In the genomic region with DNA sequence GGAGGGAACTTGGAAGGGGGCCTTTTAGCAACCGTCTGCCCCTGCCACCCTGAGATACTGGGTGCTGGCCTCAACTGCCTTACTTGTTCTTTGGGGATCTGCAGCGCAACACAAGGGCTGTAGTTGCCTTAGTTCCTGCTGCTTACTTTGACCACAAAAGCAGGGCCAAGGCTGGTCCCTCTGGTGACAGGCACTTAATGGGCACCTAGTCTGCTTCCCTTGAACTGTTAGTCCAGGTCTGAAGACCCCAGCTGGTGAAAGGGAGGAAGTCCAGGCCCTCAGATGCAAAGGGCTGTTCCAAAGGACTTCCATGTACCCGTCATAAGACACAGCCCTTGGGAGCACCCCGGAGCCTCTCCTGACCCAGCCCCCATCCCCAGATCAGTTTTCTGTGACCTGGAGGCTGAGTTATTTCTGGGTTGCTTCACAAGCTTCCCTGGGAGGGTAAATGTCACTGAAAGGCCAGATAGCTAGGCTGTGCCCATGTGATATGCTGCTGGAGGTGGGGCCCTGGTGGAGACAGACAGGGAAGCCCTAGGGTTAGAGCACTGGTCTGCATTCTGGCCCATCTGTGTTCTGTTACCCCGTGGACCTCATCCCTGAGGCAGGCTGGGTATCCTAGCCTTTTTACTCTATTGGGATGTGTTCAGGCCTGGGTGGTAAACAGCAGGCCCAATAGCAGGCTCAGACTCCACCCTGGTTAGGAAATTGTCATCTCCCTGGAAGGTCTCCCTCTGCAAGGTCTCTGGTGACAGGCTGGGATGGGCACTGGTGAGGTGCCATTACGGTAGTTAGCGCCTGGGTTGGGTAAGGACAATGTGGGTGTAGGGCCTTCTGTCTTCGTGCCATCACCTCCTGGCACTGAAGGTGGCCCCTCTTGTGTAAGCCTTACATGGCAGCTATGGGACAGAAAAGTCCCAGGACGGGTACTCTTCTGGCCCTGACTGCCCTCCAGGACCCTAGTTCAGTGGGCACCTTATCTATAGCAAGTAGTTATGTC, we compare ENCODE assay signal across 8 mouse cellular contexts. TPM values are rescaled to one million over a fixed set of nuclear protein-coding genes. Genes with fewer than 3 reads are reported as not detected.
DNase-seq lines count a peak whose midpoint lies in the region; ATAC-seq lines count a peak whose summit lies in the region.

No protein-coding gene starts in this region.

- H3K27ac ChIP-seq in heart, embryonic 14.5 days (replicated peaks in 1 of 2; ENCODE audit: control insufficient read depth in 1 of 2, insufficient read depth in 1 of 2, low read depth in 2 of 2, low read length in 2 of 2), result peak overlapping the region; percentile 75 to 92
- H3K27ac ChIP-seq in hindbrain, embryonic 15.5 days (replicated peaks), result no peak overlapping the region
- no peak overlapping the region for H3K27ac ChIP-seq in midbrain, embryonic 13.5 days

- peaks cover 31 to 53% of the 10 kb centered on the region in 2 experiments for H3K4me1 ChIP-seq in heart, embryonic 14.5 days (ENCODE audit: control insufficient read depth in 2 of 2, insufficient read depth in 2 of 2, low read length in 2 of 2)
- peaks cover 33% of the 10 kb centered on the region for H3K4me1 ChIP-seq in hindbrain, embryonic 15.5 days (replicated peaks)
- H3K4me1 ChIP-seq in midbrain, embryonic 13.5 days (replicated peaks), result peaks cover 36% of the 10 kb centered on the region

- H3K9ac ChIP-seq in heart, embryonic 14.5 days (ENCODE audit: low read length), result peak overlapping the region; percentile 72
- no peak overlapping the region for H3K9ac ChIP-seq in hindbrain, embryonic 15.5 days
- peak overlapping the region; percentile 63; the same call in 1 of the 2 replicates for H3K9ac ChIP-seq in midbrain, embryonic 13.5 days (replicated peaks)

- peak overlapping the region; percentile 66 for H3K4me2 ChIP-seq in heart, embryonic 14.5 days (ENCODE audit: low read length)
- H3K4me2 ChIP-seq in hindbrain, embryonic 15.5 days, result peak overlapping the region; percentile 66
- peak overlapping the region; percentile 59 for H3K4me2 ChIP-seq in midbrain, embryonic 13.5 days (replicated peaks)

- no peaks in the 10 kb centered on the region for H3K27me3 ChIP-seq in heart, embryonic 14.5 days (ENCODE audit: control insufficient read depth, insufficient read depth, low read length)
- H3K27me3 ChIP-seq in hindbrain, embryonic 15.5 days, result peaks cover 33% of the 10 kb centered on the region
- H3K27me3 ChIP-seq in midbrain, embryonic 13.5 days, result peaks cover 36% of the 10 kb centered on the region

- ATAC-seq in heart, embryonic 14.5 days (ENCODE audit: insufficient number of reproducible peaks, insufficient read depth, low FRiP score, low read depth), result no peak
- no peak for ATAC-seq in hindbrain, embryonic 15.5 days (ENCODE audit: low FRiP score, low read depth)
- ATAC-seq in midbrain, embryonic 13.5 days, result no peak

- H3K9me3 ChIP-seq in heart, embryonic 14.5 days (ENCODE audit: control insufficient read depth, low read length), result no peaks in the 10 kb centered on the region
- no peaks in the 10 kb centered on the region for H3K9me3 ChIP-seq in hindbrain, embryonic 15.5 days
- H3K9me3 ChIP-seq in midbrain, embryonic 13.5 days, result no peaks in the 10 kb centered on the region

- 58% methylated on average over 9 of the region's 9 CpGs for WGBS in heart, embryonic 14.5 days
- 85% methylated on average over 9 of the region's 9 CpGs for WGBS in hindbrain, embryonic 15.5 days
- WGBS in midbrain, embryonic 13.5 days, result 76% methylated on average over 9 of the region's 9 CpGs

- peak overlapping the region; percentile 66 to 72 for H3K4me3 ChIP-seq in heart, embryonic 14.5 days (ENCODE audit: control insufficient read depth in 1 of 2, insufficient read depth in 1 of 2, low read depth in 1 of 2, low read length in 2 of 2)
- no peak overlapping the region for H3K4me3 ChIP-seq in hindbrain, embryonic 15.5 days
- no peak overlapping the region; the same call in 1 of the 2 replicates for H3K4me3 ChIP-seq in midbrain, embryonic 13.5 days (replicated peaks)

- intact Hi-C loops in heart, postnatal 25 days (cut with DNase I), result no loop called here
- intact Hi-C loops in left cerebral cortex, postnatal 4 days (cut with DNase I), result no loop called here

- peaks cover 37% of the 10 kb centered on the region for H3K36me3 ChIP-seq in heart, embryonic 14.5 days (ENCODE audit: control insufficient read depth, insufficient read depth, low read length)
- peaks cover 6% of the 10 kb centered on the region for H3K36me3 ChIP-seq in hindbrain, embryonic 15.5 days
- H3K36me3 ChIP-seq in midbrain, embryonic 13.5 days, result peaks cover 24% of the 10 kb centered on the region

- no peak for DNase-seq in heart, postnatal 25 days (ENCODE audit: low spot score)
- peak; percentile 65 for DNase-seq in c-Kit-positive CD71-positive TER-119-positive erythroid progenitor cells, embryonic 14.5 days (ENCODE audit: low spot score)
- DNase-seq in left cerebral cortex, postnatal 4 days, result no peak
- DNase-seq in frontal cortex, adult 2 months (ENCODE audit: extremely low spot score in 1 of 2, low spot score in 1 of 2), result no peak
- no peak for DNase-seq in adrenal gland, adult 2 months

RNA-seq across cellular contexts. Expression of gene Slc16a3, which starts 3.8 kb away (rescaled TPM):
- polyA plus RNA-seq in heart, embryonic 14.5 days (2014; fragmentation: Nextera tagmentation; extraction: Ambion mirVana), result 82.5 and 111 TPM in 2 replicates
- 1 to 10 TPM in 1 of 2 experiments, under 1 TPM in 1; 0.87 to 2.1 TPM for total RNA-seq in heart, postnatal 25 days (2021)
- polyA plus RNA-seq in hindbrain, embryonic 15.5 days (2015; fragmentation: Nextera tagmentation; extraction: Ambion mirVana), result 10.4 and 10.9 TPM in 2 replicates
- polyA plus RNA-seq in midbrain, embryonic 13.5 days (2015; fragmentation: Nextera tagmentation; extraction: Ambion mirVana), result 10.1 and 14.0 TPM in 2 replicates
- 1 to 10 TPM; 1.4 to 3.6 TPM for total RNA-seq in left cerebral cortex, postnatal 4 days (2021)
- 3.2 and 3.9 TPM in 2 replicates for polyA plus RNA-seq in frontal cortex, adult 2 months (2012; rRNA removed)
- 1 to 10 TPM; 1.2 to 1.3 TPM for total RNA-seq in adrenal gland, adult 2 months (2021)
- polyA plus RNA-seq in adrenal gland, adult 2 months (2012; rRNA removed), result 1.4 and 2.5 TPM in 2 replicates

RNA-seq across cellular contexts. Expression of gene Ccdc57, which starts 19.4 kb away (rescaled TPM):
- 4.2 and 4.8 TPM in 2 replicates for polyA plus RNA-seq in heart, embryonic 14.5 days (2014; fragmentation: Nextera tagmentation; extraction: Ambion mirVana)
- total RNA-seq in heart, postnatal 25 days (2021), result 1 to 10 TPM; 1.2 to 1.3 TPM
- 5.7 and 6.1 TPM in 2 replicates for polyA plus RNA-seq in hindbrain, embryonic 15.5 days (2015; fragmentation: Nextera tagmentation; extraction: Ambion mirVana)
- 5.2 and 6.1 TPM in 2 replicates for polyA plus RNA-seq in midbrain, embryonic 13.5 days (2015; fragmentation: Nextera tagmentation; extraction: Ambion mirVana)
- 10 to 100 TPM; 11.7 to 13.7 TPM for total RNA-seq in left cerebral cortex, postnatal 4 days (2021)
- polyA plus RNA-seq in frontal cortex, adult 2 months (2012; rRNA removed), result 11.3 and 12.8 TPM in 2 replicates
- 10 to 100 TPM in 1 of 2 experiments, 1 to 10 TPM in 1; 8.4 to 20.4 TPM for total RNA-seq in adrenal gland, adult 2 months (2021)
- polyA plus RNA-seq in adrenal gland, adult 2 months (2012; rRNA removed), result 2.7 and 3.5 TPM in 2 replicates

RNA-seq across cellular contexts. Expression of gene Csnk1d, which starts 39.1 kb away (rescaled TPM):
- 45.1 and 45.6 TPM in 2 replicates for polyA plus RNA-seq in heart, embryonic 14.5 days (2014; fragmentation: Nextera tagmentation; extraction: Ambion mirVana)
- total RNA-seq in heart, postnatal 25 days (2021), result 10 to 100 TPM; 50.7 to 56.5 TPM
- polyA plus RNA-seq in hindbrain, embryonic 15.5 days (2015; fragmentation: Nextera tagmentation; extraction: Ambion mirVana), result 147 and 149 TPM in 2 replicates
- polyA plus RNA-seq in midbrain, embryonic 13.5 days (2015; fragmentation: Nextera tagmentation; extraction: Ambion mirVana), result 152 and 161 TPM in 2 replicates
- 100 to 1,000 TPM; 137 to 141 TPM for total RNA-seq in left cerebral cortex, postnatal 4 days (2021)
- polyA plus RNA-seq in frontal cortex, adult 2 months (2012; rRNA removed), result 103 and 105 TPM in 2 replicates
- 100 to 1,000 TPM; 114 to 126 TPM for total RNA-seq in adrenal gland, adult 2 months (2021)
- 39.8 and 48.7 TPM in 2 replicates for polyA plus RNA-seq in adrenal gland, adult 2 months (2012; rRNA removed)

Comparison
In these comparisons a context has a peak if more than half of its experiments do, and no peak if none do; other contexts are left out.
1. H3K27ac ChIP-seq: peak in heart, embryonic 14.5 days (2 of 2); none in hindbrain, embryonic 15.5 days (single experiment) and midbrain, embryonic 13.5 days (single experiment).
2. H3K4me3 ChIP-seq: peak in heart, embryonic 14.5 days (2 of 2); none in hindbrain, embryonic 15.5 days (single experiment) and midbrain, embryonic 13.5 days (single experiment).
3. Peak in every context shown above with its lines, with median percentiles within 50 percentile points of each other: H3K4me2 ChIP-seq.